Mouse (Mus musculus) kidney, embryonic 15.5 days (tissue): ENCODE results near the gene Acoxl. TPM values are rescaled to one million over a fixed set of nuclear protein-coding genes. Genes with fewer than 3 reads are reported as not detected.

Experiments
- ATAC-seq: fragments of 200-750 bp; cut with Nextera tagmentation; replicated peaks from 2 replicates; pipeline ENCODE4 v1.8.0; 2017; ENCODE audit warnings: moderate TSS enrichment; ENCODE audit not compliant: low FRiP score
- H3K27ac ChIP-seq: fragments of 300-500 bp; sonication (generic); 2 replicates; pipeline ENCODE4 v1.5.1; 2015; ENCODE audit warnings: mild to moderate bottlenecking, inconsistent platforms
- H3K27me3 ChIP-seq: fragments of 300-500 bp; sonication (generic); 2 replicates; pipeline ENCODE4 v1.6.1; 2015; ENCODE audit warnings: inconsistent platforms
- H3K36me3 ChIP-seq: fragments of 300-500 bp; sonication (generic); 2 replicates; pipeline ENCODE4 v1.6.1; 2015; ENCODE audit warnings: inconsistent platforms
- H3K4me1 ChIP-seq: fragments of 300-500 bp; sonication (generic); 2 replicates; pipeline ENCODE4 v1.6.1; 2015; ENCODE audit warnings: inconsistent platforms
- H3K4me2 ChIP-seq: fragments of 300-500 bp; sonication (generic); 2 replicates; pipeline ENCODE4 v1.6.1; 2015; ENCODE audit warnings: moderate library complexity, mild to moderate bottlenecking, inconsistent platforms
- H3K4me3 ChIP-seq: fragments of 300-500 bp; sonication (generic); replicated peaks from 2 replicates; pipeline ENCODE4 v1.5.1; 2015; ENCODE audit warnings: mild to moderate bottlenecking, inconsistent platforms
- H3K9ac ChIP-seq: fragments of 300-500 bp; sonication (generic); 2 replicates; pipeline ENCODE4 v1.6.1; 2015; ENCODE audit warnings: mild to moderate bottlenecking, inconsistent platforms
- H3K9me3 ChIP-seq: fragments of 300-500 bp; sonication (generic); replicated peaks from 2 replicates; pipeline ENCODE4 v1.6.1; 2016; ENCODE audit warnings: inconsistent platforms
- WGBS: fragments of 180-500 bp; shearing (Covaris S2); methylation state at CpG from one replicate; pipeline ENCODE4 v1.1.7; 2015; ENCODE audit warnings: mixed read lengths; 5-methylcytosine and 5-hydroxymethylcytosine counted together
- polyA plus RNA-seq: library from polyadenylated mRNA; unstranded; fragments of >200 nt; fragmentation: Nextera tagmentation; extraction: Ambion mirVana; gene quantifications from 2 replicates; pipeline ENCODE4 v1.2.1, GENCODE M21; 2015

The Acoxl gene
- polyA plus RNA-seq, 1 experiment from 2014 or later: 0.74 TPM

- no peak for ATAC-seq
- H3K36me3 ChIP-seq: no peaks in the 10 kb centered on the region
- no peak overlapping the region for H3K4me3 ChIP-seq
- no peaks in the 10 kb centered on the region for H3K9me3 ChIP-seq
- no peaks in the 10 kb centered on the region for H3K4me1 ChIP-seq
- H3K4me2 ChIP-seq: no peak overlapping the region
- H3K27me3 ChIP-seq: no peaks in the 10 kb centered on the region
- WGBS: 69% methylated on average over 8 of the region's 8 CpGs
- no peak overlapping the region for H3K27ac ChIP-seq
- no peak overlapping the region for H3K9ac ChIP-seq
Observed at GRCm38 (mm10) chr2:128015602-128016001, 176.9 kb downstream of the Acoxl start.

GRCm38 (mm10) chr2:128020039-128020907 is 181.6 kb downstream of the Acoxl start:
- H3K36me3 ChIP-seq: no peaks in the 10 kb centered on the region
- ATAC-seq: no peak
- H3K27ac ChIP-seq: no peak overlapping the region

DNA sequence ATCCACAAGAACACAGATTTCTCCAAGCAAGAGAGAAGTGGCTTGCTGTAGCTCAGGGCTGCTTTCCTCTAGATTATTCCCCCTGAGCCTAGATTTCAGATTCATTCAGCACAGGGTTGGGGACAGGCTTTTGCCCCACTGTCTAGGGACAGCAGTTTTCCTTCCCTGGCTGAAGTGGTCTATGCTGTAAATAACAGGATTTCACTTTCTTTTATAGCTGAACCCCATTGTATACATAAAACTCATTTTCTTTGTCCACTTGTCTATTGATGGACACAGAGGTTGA is 182.2 kb downstream of the Acoxl start:
- no peaks in the 10 kb centered on the region for H3K36me3 ChIP-seq
- H3K4me2 ChIP-seq: no peak overlapping the region
- H3K9ac ChIP-seq: no peak overlapping the region
- H3K4me1 ChIP-seq: no peaks in the 10 kb centered on the region
- no peaks in the 10 kb centered on the region for H3K27me3 ChIP-seq
- no peak overlapping the region for H3K4me3 ChIP-seq
- ATAC-seq: no peak
- no peak overlapping the region for H3K27ac ChIP-seq
- H3K9me3 ChIP-seq: no peaks in the 10 kb centered on the region

More at GRCm38 (mm10) chr2:128020039-128020907, 181.6 kb downstream of the Acoxl start:
- Histone ChIP-seq H3K4me1 (no peaks in the 10 kb centered on the region), H3K9ac (no peak overlapping the region), H3K4me3 (no peak overlapping the region), H3K9me3 (no peaks in the 10 kb centered on the region), H3K4me2 (no peak overlapping the region), H3K27me3 (no peaks in the 10 kb centered on the region)
- WGBS: 50% methylated on average over 7 of the region's 7 CpGs

DNA sequence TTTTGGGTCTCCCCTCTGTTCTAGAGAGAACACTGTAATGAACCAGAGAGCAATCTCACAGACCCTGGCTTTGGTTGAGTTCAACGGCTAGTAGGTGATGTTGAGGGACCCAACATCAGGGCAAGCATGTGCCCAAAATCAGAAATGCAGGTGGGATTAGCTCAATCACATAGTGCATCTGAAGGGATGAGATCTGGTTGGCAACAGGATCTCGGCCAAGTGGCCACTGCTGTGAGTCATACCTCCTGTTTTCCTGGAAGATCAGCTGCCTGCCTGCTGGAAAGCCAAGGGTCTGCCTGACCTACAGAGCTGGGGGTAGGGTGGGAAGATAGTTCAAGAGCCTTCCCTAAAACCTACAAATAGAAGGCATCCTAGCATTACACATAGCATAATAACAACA is 185.2 kb downstream of the Acoxl start:
- Histone ChIP-seq H3K27ac (no peak overlapping the region), H3K4me1 (no peaks in the 10 kb centered on the region), H3K4me2 (no peak overlapping the region), H3K27me3 (no peaks in the 10 kb centered on the region), H3K4me3 (no peak overlapping the region), H3K36me3 (no peaks in the 10 kb centered on the region), H3K9me3 (no peaks in the 10 kb centered on the region), H3K9ac (no peak overlapping the region)
- WGBS: 90% methylated on average over 2 of the region's 2 CpGs
- no peak for ATAC-seq

- Histone ChIP-seq H3K27me3 (no peaks in the 10 kb centered on the region), H3K4me2 (no peak overlapping the region), H3K27ac (no peak overlapping the region), H3K9ac (no peak overlapping the region), H3K4me1 (no peaks in the 10 kb centered on the region), H3K4me3 (no peak overlapping the region), H3K9me3 (no peaks in the 10 kb centered on the region), H3K36me3 (no peaks in the 10 kb centered on the region)
- ATAC-seq: no peak
- 63% methylated on average over 12 of the region's 12 CpGs for WGBS
Observed at GRCm38 (mm10) chr2:128027696-128028095, 189.0 kb downstream of the Acoxl start.

DNA sequence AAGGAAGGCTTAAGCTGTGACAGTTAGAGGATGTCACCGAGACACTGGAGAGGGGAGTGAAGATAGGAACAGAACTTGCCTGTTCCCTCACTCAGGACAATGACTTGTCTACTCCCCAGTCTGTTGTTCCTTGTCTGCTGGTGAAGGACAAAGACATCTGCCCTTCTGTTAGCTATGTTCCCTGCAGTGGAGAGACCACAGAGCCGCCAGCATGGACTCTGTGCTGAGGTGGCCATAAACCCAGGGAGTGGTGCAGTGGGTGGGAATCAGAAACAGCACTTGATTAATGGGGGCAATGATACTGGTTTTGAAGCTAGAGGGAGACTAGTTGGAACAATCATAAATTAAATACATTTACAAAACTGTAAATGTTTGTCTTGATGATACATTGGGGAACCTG is 191.3 kb downstream of the Acoxl start:
- Histone ChIP-seq H3K27ac (no peak overlapping the region), H3K4me3 (no peak overlapping the region), H3K9ac (no peak overlapping the region), H3K36me3 (no peaks in the 10 kb centered on the region), H3K27me3 (no peaks in the 10 kb centered on the region), H3K9me3 (no peaks in the 10 kb centered on the region), H3K4me2 (no peak overlapping the region), H3K4me1 (no peaks in the 10 kb centered on the region)
- ATAC-seq: no peak
- WGBS: 74% methylated on average over 2 of the region's 2 CpGs

DNA sequence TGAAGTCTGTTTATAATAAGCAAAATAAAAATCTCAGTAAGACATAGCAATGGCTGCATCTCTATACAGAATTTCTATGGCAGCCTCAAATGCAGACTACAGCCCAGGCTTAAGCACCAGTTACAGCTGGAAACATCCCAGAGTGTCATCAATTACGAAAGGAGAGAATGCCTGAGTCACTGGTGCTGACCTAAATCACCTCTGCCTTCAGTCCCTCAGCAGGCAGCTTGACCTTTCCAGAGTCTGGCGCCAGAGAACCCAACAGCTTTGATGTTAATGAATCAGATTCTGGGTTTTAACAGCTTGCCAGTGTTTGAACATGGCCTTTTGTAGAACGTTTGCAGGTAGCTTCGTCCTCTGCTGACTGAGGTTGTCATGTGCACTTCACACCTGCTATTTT is 193.4 kb downstream of the Acoxl start:
- Histone ChIP-seq H3K4me1 (no peaks in the 10 kb centered on the region), H3K9ac (no peak overlapping the region), H3K4me3 (no peak overlapping the region), H3K9me3 (no peaks in the 10 kb centered on the region), H3K4me2 (no peak overlapping the region), H3K27ac (no peak overlapping the region), H3K36me3 (no peaks in the 10 kb centered on the region), H3K27me3 (no peaks in the 10 kb centered on the region)
- no peak for ATAC-seq
- 19% methylated on average over 4 of the region's 4 CpGs for WGBS

- WGBS: 55% methylated on average over 3 of the region's 3 CpGs
- H3K4me1 ChIP-seq: no peaks in the 10 kb centered on the region
- no peaks in the 10 kb centered on the region for H3K9me3 ChIP-seq
- no peak for ATAC-seq
- no peak overlapping the region for H3K9ac ChIP-seq
- no peaks in the 10 kb centered on the region for H3K36me3 ChIP-seq
- no peak overlapping the region for H3K4me3 ChIP-seq
- no peak overlapping the region for H3K27ac ChIP-seq
- no peaks in the 10 kb centered on the region for H3K27me3 ChIP-seq
- H3K4me2 ChIP-seq: no peak overlapping the region
Observed at GRCm38 (mm10) chr2:128033503-128033902, 194.8 kb downstream of the Acoxl start.

GRCm38 (mm10) chr2:128034066-128034665 is 195.5 kb downstream of the Acoxl start:
- H3K4me3 ChIP-seq: no peak overlapping the region
- H3K27ac ChIP-seq: no peak overlapping the region
- ATAC-seq: no peak
- H3K9ac ChIP-seq: no peak overlapping the region
- no peaks in the 10 kb centered on the region for H3K36me3 ChIP-seq
- no peaks in the 10 kb centered on the region for H3K9me3 ChIP-seq
- 91% methylated on average over 9 of the region's 9 CpGs for WGBS
- H3K27me3 ChIP-seq: no peaks in the 10 kb centered on the region
- no peaks in the 10 kb centered on the region for H3K4me1 ChIP-seq
- no peak overlapping the region for H3K4me2 ChIP-seq

GRCm38 (mm10) chr2:128038259-128038890 is 199.7 kb downstream of the Acoxl start:
- 57% methylated on average over 5 of the region's 5 CpGs for WGBS
- Histone ChIP-seq H3K36me3 (no peaks in the 10 kb centered on the region), H3K4me3 (no peak overlapping the region), H3K4me1 (peaks cover 3% of the 10 kb centered on the region; the same call in 1 of the 2 replicates), H3K27ac (no peak overlapping the region), H3K27me3 (no peaks in the 10 kb centered on the region), H3K9ac (no peak overlapping the region), H3K4me2 (no peak overlapping the region), H3K9me3 (no peaks in the 10 kb centered on the region)
- ATAC-seq: no peak

DNA sequence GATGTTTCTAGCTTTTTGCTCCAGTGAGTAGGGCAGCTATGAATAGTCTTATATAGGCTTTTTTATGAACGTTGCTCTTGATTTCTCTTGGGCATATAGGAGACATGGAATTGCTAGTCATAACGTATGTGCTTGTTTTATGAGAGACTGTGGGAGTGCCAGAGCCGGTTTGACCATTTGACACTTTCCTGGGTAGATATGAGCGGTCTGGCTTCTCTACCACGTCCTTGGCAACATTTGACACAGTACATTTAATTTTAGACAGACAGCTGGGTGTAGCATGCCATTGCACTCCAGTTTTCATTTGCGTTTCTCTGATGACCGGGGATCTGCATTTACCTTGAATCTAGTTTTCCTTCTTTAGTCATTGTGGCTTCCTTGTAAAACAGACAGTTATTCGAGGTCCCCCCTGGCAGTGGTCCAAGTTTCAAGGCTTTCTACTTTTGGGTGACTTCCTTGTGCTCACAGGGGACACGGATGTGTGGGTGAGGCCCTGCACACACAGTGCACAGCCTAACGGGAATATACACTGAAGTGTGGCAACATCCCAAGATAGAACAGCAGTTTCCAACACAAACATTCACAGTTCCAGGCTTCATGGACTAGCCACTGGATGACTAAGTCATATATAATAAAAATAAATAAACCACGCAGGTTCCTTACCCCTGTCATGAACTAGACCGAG is 202.5 kb downstream of the Acoxl start:
- H3K4me2 ChIP-seq: no peak overlapping the region
- WGBS: 33% methylated on average over 12 of the region's 12 CpGs
- peaks cover 3% of the 10 kb centered on the region; the same call in 1 of the 2 replicates for H3K4me1 ChIP-seq
- H3K27ac ChIP-seq: no peak overlapping the region
- H3K27me3 ChIP-seq: no peaks in the 10 kb centered on the region
- no peak overlapping the region for H3K4me3 ChIP-seq
- no peaks in the 10 kb centered on the region for H3K9me3 ChIP-seq
- H3K36me3 ChIP-seq: no peaks in the 10 kb centered on the region
- ATAC-seq: no peak
- H3K9ac ChIP-seq: no peak overlapping the region

DNA sequence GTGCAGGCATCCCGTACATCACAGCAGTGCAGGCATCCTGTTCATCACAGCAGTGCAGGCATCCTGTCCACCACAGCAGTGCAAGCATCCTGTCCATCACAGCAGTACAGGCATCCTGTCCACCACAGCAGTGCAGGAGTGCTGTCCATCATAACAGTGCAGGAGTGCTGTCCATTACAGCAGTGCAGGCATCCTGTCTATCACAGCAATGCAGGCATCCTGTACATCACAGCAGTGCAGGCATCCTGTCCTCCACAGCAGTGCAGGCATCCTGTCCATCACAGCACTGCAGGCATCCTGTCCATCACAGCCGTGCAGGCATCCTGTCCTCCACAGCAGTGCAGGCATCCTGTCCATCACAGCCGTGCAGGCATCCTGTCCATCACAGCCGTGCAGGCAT is 207.8 kb downstream of the Acoxl start:
- no peak for ATAC-seq
- Histone ChIP-seq H3K4me1 (0 out of 2 replicates have a peak, but pooled peaks cover under 1% of the 10 kb centered on the region), H3K4me2 (no peak overlapping the region), H3K9ac (no peak overlapping the region), H3K4me3 (no peak overlapping the region), H3K9me3 (no peaks in the 10 kb centered on the region), H3K36me3 (no peaks in the 10 kb centered on the region), H3K27ac (no peak overlapping the region), H3K27me3 (no peaks in the 10 kb centered on the region)
- WGBS: 68% methylated on average over 4 of the region's 4 CpGs
